In the genomic region with DNA sequence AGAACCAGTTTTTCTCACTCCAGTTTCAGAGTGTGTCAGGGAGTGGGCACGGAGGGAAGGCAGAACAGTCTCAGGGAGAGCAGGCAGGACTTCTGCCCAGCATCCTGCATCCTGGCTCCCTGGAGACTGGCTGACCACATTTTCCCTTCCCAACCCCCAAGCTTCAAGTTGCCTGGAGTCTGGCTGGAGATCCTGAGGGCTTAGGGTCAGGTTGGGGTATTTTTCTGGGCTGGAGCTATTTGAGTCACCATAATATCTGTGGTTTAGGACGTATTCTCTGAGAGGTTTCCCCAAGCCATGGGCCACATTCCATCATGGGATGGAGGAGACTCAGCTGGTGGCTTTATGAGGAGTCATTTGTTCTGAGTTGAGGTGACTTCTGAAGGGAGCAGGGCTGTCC, we compare ENCODE assay signal across 37 mouse cellular contexts. TPM values are rescaled to one million over a fixed set of nuclear protein-coding genes. Genes with fewer than 3 reads are reported as not detected.
DNase-seq lines count a peak whose midpoint lies in the region; ATAC-seq and TF ChIP-seq lines count a peak whose summit lies in the region.
"Had no signal": no experiment of that assay in that cellular context is flagged by ENCODE, and none has a peak within 500 bp of the region (broad histone marks: within the 10 kb centered on the region; RNA-seq: fewer than 3 reads in every experiment).

No protein-coding gene starts in this region.

- 58% methylated on average over 2 of the region's 2 CpGs for WGBS in kidney, adult 2 months
- 62% methylated on average over 2 of the region's 2 CpGs for WGBS in kidney, embryonic 16.5 days

- no peak overlapping the region for H3K4me2 ChIP-seq in kidney, embryonic 16.5 days (replicated peaks; ENCODE audit: low read depth, low read length)
- H3K4me2 ChIP-seq: forebrain, embryonic 15.5 days; heart, embryonic 11.5 days; hindbrain, embryonic 13.5 days; limb, embryonic 12.5 days; liver, embryonic 15.5 days; lung, embryonic 14.5 days; neural tube, embryonic 12.5 days had no signal

- no peak for TF ChIP-seq CTCF in kidney, adult 2 months (conservative IDR thresholded peaks at IDR 0.05; ENCODE audit: insufficient read depth, insufficient read length, low read depth, low read length)
- no peak for TF ChIP-seq CTCF in embryonic fibroblast, embryonic 13.5 days (IDR thresholded peaks at IDR 0.05; ENCODE audit: borderline replicate concordance, insufficient read depth, low read length)

- no peak overlapping the region for H3K27ac ChIP-seq in kidney, adult 2 months (ENCODE audit: insufficient read depth, low read depth, low read length)
- no peak overlapping the region for H3K27ac ChIP-seq in kidney, embryonic 16.5 days (ENCODE audit: low read length)
- H3K27ac ChIP-seq in embryonic fibroblast, embryonic 13.5 days (ENCODE audit: insufficient read depth, low read length) = peak overlapping the region; percentile 16; the same call in 1 of the 2 replicates
- H3K27ac ChIP-seq: forebrain, embryonic 10.5 days; forebrain, embryonic 15.5 days; gastrocnemius, adult 2 months; hindbrain, embryonic 13.5 days; left cerebral cortex, adult 2 months; limb, embryonic 12.5 days; liver, embryonic 15.5 days; neural tube, embryonic 12.5 days; stomach, postnatal 0 days had no signal

- no peak for TF ChIP-seq POLR2A in kidney, adult 2 months (IDR thresholded peaks at IDR 0.05; ENCODE audit: low read depth, low read length)
- no peak for TF ChIP-seq POLR2A in embryonic fibroblast, embryonic 13.5 days (IDR thresholded peaks at IDR 0.05; ENCODE audit: low read depth, low read length)

- DNase-seq in kidney, adult 2 months = peak; percentile 42
- DNase-seq in 3T3-L1 (ENCODE audit: low read depth, low spot score) = peak; percentile 98
- peak; percentile 31 to 53 for DNase-seq in kidney, postnatal 4 days
- no peak for DNase-seq in adrenal gland, postnatal 36 days
- no peak for DNase-seq in adrenal gland, postnatal 14 days
- DNase-seq: cerebellum, adult 11 months; cerebellum, adult 9-10 months; cerebellum, postnatal 36 days; gastrocnemius, adult 2 months; gastrocnemius, postnatal 36 days; heart, adult 18-20 months; heart, postnatal 36 days; lung, embryonic 14.5 days; lung, postnatal 14 days; right cerebral cortex, postnatal 4 days; thymus, adult 18-20 months; thymus, postnatal 25 days had no signal

- H3K36me3 ChIP-seq in kidney, adult 2 months (ENCODE audit: control insufficient read depth, insufficient read depth, low read length) = no peaks in the 10 kb centered on the region
- H3K36me3 ChIP-seq in kidney, embryonic 16.5 days (ENCODE audit: insufficient read depth, low read length) = no peaks in the 10 kb centered on the region
- H3K36me3 ChIP-seq: forebrain, embryonic 10.5 days; forebrain, embryonic 15.5 days; hindbrain, embryonic 13.5 days; limb, embryonic 12.5 days; liver, embryonic 15.5 days; neural tube, embryonic 12.5 days had no signal

- no peak for ATAC-seq in kidney, embryonic 16.5 days (ENCODE audit: low FRiP score, low TSS enrichment)
- ATAC-seq: forebrain, embryonic 15.5 days; intestine, embryonic 16.5 days; midbrain, embryonic 16.5 days had no signal

- H3K27me3 ChIP-seq in kidney, adult 2 months (replicated peaks; ENCODE audit: control insufficient read depth, insufficient read depth, low read length) = no peaks in the 10 kb centered on the region
- H3K27me3 ChIP-seq in kidney, embryonic 16.5 days (ENCODE audit: insufficient read depth, low read length) = no peaks in the 10 kb centered on the region
- H3K27me3 ChIP-seq: forebrain, embryonic 15.5 days; neural tube, embryonic 12.5 days had no signal

- H3K9ac ChIP-seq in kidney, embryonic 16.5 days (replicated peaks; ENCODE audit: low read length) = no peak overlapping the region
- H3K9ac ChIP-seq: forebrain, embryonic 15.5 days; hindbrain, embryonic 13.5 days; limb, embryonic 12.5 days; liver, embryonic 15.5 days; lung, embryonic 14.5 days; neural tube, embryonic 12.5 days had no signal

- no peak overlapping the region for H3K4me3 ChIP-seq in kidney, adult 2 months (ENCODE audit: insufficient read depth, low read depth, low read length)
- no peak overlapping the region for H3K4me3 ChIP-seq in kidney, embryonic 16.5 days (ENCODE audit: low read length)
- H3K4me3 ChIP-seq in embryonic fibroblast, embryonic 13.5 days (ENCODE audit: insufficient read depth, low read length) = no peak overlapping the region
- H3K4me3 ChIP-seq: forebrain, embryonic 10.5 days; forebrain, embryonic 15.5 days; gastrocnemius, adult 2 months; hindbrain, embryonic 13.5 days; left cerebral cortex, adult 2 months; limb, embryonic 12.5 days; liver, embryonic 15.5 days; neural tube, embryonic 12.5 days had no signal

- no peaks in the 10 kb centered on the region for H3K4me1 ChIP-seq in kidney, adult 2 months (ENCODE audit: control insufficient read depth, insufficient read depth, low read length)
- H3K4me1 ChIP-seq in kidney, embryonic 16.5 days (ENCODE audit: insufficient read depth, low read length) = no peaks in the 10 kb centered on the region
- peaks cover 3% of the 10 kb centered on the region; the same call in 1 of the 2 replicates for H3K4me1 ChIP-seq in embryonic fibroblast, embryonic 13.5 days (ENCODE audit: control insufficient read depth, insufficient read depth, low read length)
- H3K4me1 ChIP-seq: limb, embryonic 12.5 days; liver, embryonic 15.5 days; neural tube, embryonic 12.5 days had no signal

- peaks cover 3% of the 10 kb centered on the region; the same call in 1 of the 2 replicates for H3K9me3 ChIP-seq in kidney, embryonic 16.5 days (ENCODE audit: low read length)
- H3K9me3 ChIP-seq: forebrain, embryonic 15.5 days; hindbrain, embryonic 13.5 days; liver, embryonic 15.5 days; neural tube, embryonic 12.5 days had no signal

RNA-seq across cellular contexts. Expression of gene Krt88, which starts 7.7 kb away (rescaled TPM):
- 0.18 TPM in 1 of 2 replicates, not detected in the other for polyA plus RNA-seq in kidney, adult 2 months (2012; rRNA removed)
- not detected in 2 replicates for polyA plus RNA-seq in kidney, embryonic 16.5 days (2015; fragmentation: Nextera tagmentation; extraction: Ambion mirVana)
- not detected in 2 replicates for polyA plus RNA-seq in embryonic fibroblast, embryonic 13.5 days (2011; ENCODE audit: insufficient read length, low read depth, missing spikeins)
- not detected for total RNA-seq in adrenal gland, postnatal 36 days (2021)
- not detected in 2 replicates for total RNA-seq in adrenal gland, postnatal 14 days (2021)
- total RNA-seq: adrenal gland, postnatal 4 days; gastrocnemius, adult 2 months; gastrocnemius, postnatal 36 days; heart, adult 18-20 months; heart, postnatal 36 days; layer of hippocampus, postnatal 10 days; left cerebral cortex, adult 2 months; left cerebral cortex, postnatal 25 days; liver, adult 2 months had no signal
- polyA plus RNA-seq: embryonic facial prominence, embryonic 11.5 days; forebrain, embryonic 10.5 days; forebrain, embryonic 15.5 days; heart, embryonic 11.5 days; heart, embryonic 16.5 days; hindbrain, embryonic 13.5 days; limb, embryonic 12.5 days; liver, adult 2 months; liver, embryonic 15.5 days; lung, embryonic 14.5 days; midbrain, embryonic 16.5 days; neural tube, embryonic 12.5 days; spleen, adult 2 months; stomach, postnatal 0 days had no signal

RNA-seq across cellular contexts. Expression of gene Krt81, which starts 8.3 kb away (rescaled TPM):
- not detected in 2 replicates for polyA plus RNA-seq in kidney, adult 2 months (2012; rRNA removed)
- not detected in 2 replicates for polyA plus RNA-seq in kidney, embryonic 16.5 days (2015; fragmentation: Nextera tagmentation; extraction: Ambion mirVana)
- not detected in 2 replicates for polyA plus RNA-seq in embryonic fibroblast, embryonic 13.5 days (2011; ENCODE audit: insufficient read length, low read depth, missing spikeins)
- not detected for total RNA-seq in adrenal gland, postnatal 36 days (2021)
- not detected in 2 replicates for total RNA-seq in adrenal gland, postnatal 14 days (2021)
- total RNA-seq: adrenal gland, postnatal 4 days; gastrocnemius, adult 2 months; gastrocnemius, postnatal 36 days; heart, adult 18-20 months; heart, postnatal 36 days; layer of hippocampus, postnatal 10 days; left cerebral cortex, adult 2 months; left cerebral cortex, postnatal 25 days; liver, adult 2 months had no signal
- polyA plus RNA-seq: embryonic facial prominence, embryonic 11.5 days; forebrain, embryonic 10.5 days; forebrain, embryonic 15.5 days; heart, embryonic 11.5 days; heart, embryonic 16.5 days; hindbrain, embryonic 13.5 days; intestine, embryonic 16.5 days; limb, embryonic 12.5 days; liver, adult 2 months; liver, embryonic 15.5 days; lung, embryonic 14.5 days; neural tube, embryonic 12.5 days; spleen, adult 2 months; stomach, postnatal 0 days had no signal

RNA-seq across cellular contexts. Expression of gene Krt87, which starts 16.7 kb away (rescaled TPM):
- polyA plus RNA-seq in kidney, adult 2 months (2012; rRNA removed) = not detected in 2 replicates
- 0.06 TPM in 1 of 2 replicates, not detected in the other for polyA plus RNA-seq in kidney, embryonic 16.5 days (2015; fragmentation: Nextera tagmentation; extraction: Ambion mirVana)
- polyA plus RNA-seq in embryonic fibroblast, embryonic 13.5 days (2011; ENCODE audit: insufficient read length, low read depth, missing spikeins) = not detected in 2 replicates
- not detected for total RNA-seq in adrenal gland, postnatal 36 days (2021)
- not detected in 2 replicates for total RNA-seq in adrenal gland, postnatal 14 days (2021)
- total RNA-seq: adrenal gland, postnatal 4 days; gastrocnemius, adult 2 months; gastrocnemius, postnatal 36 days; heart, adult 18-20 months; heart, postnatal 36 days; left cerebral cortex, postnatal 25 days; liver, adult 2 months had no signal
- polyA plus RNA-seq: heart, embryonic 11.5 days; liver, adult 2 months; liver, embryonic 15.5 days; spleen, adult 2 months had no signal

RNA-seq across cellular contexts. Expression of gene Krt86, which starts 18.0 kb away (rescaled TPM):
- polyA plus RNA-seq in kidney, adult 2 months (2012; rRNA removed) = not detected in 2 replicates
- not detected in 2 replicates for polyA plus RNA-seq in kidney, embryonic 16.5 days (2015; fragmentation: Nextera tagmentation; extraction: Ambion mirVana)
- not detected in 2 replicates for polyA plus RNA-seq in embryonic fibroblast, embryonic 13.5 days (2011; ENCODE audit: insufficient read length, low read depth, missing spikeins)
- not detected for total RNA-seq in adrenal gland, postnatal 36 days (2021)
- not detected in 2 replicates for total RNA-seq in adrenal gland, postnatal 14 days (2021)
- total RNA-seq: adrenal gland, postnatal 4 days; gastrocnemius, adult 2 months; gastrocnemius, postnatal 36 days; heart, adult 18-20 months; heart, postnatal 36 days; left cerebral cortex, adult 2 months; left cerebral cortex, postnatal 25 days; liver, adult 2 months had no signal
- polyA plus RNA-seq: embryonic facial prominence, embryonic 11.5 days; forebrain, embryonic 15.5 days; heart, embryonic 11.5 days; heart, embryonic 16.5 days; hindbrain, embryonic 13.5 days; intestine, embryonic 16.5 days; limb, embryonic 12.5 days; liver, adult 2 months; liver, embryonic 15.5 days; lung, embryonic 14.5 days; neural tube, embryonic 12.5 days; stomach, postnatal 0 days had no signal

RNA-seq across cellular contexts. Expression of gene Krt83, which starts 36.0 kb away (rescaled TPM):
- polyA plus RNA-seq in kidney, adult 2 months (2012; rRNA removed) = 0.08 TPM in 1 of 2 replicates, not detected in the other
- polyA plus RNA-seq in kidney, embryonic 16.5 days (2015; fragmentation: Nextera tagmentation; extraction: Ambion mirVana) = not detected in 2 replicates
- polyA plus RNA-seq in embryonic fibroblast, embryonic 13.5 days (2011; ENCODE audit: insufficient read length, low read depth, missing spikeins) = not detected in 2 replicates
- total RNA-seq in adrenal gland, postnatal 36 days (2021) = not detected
- total RNA-seq in adrenal gland, postnatal 14 days (2021) = not detected in 2 replicates
- total RNA-seq: adrenal gland, postnatal 4 days; gastrocnemius, adult 2 months; gastrocnemius, postnatal 36 days; heart, adult 18-20 months; heart, postnatal 36 days; layer of hippocampus, postnatal 10 days; left cerebral cortex, adult 2 months; left cerebral cortex, postnatal 25 days; liver, adult 2 months had no signal
- polyA plus RNA-seq: embryonic facial prominence, embryonic 11.5 days; forebrain, embryonic 10.5 days; forebrain, embryonic 15.5 days; heart, embryonic 11.5 days; hindbrain, embryonic 13.5 days; limb, embryonic 12.5 days; liver, adult 2 months; midbrain, embryonic 16.5 days; neural tube, embryonic 12.5 days had no signal

Comparison
In these comparisons a context has a peak if more than half of its experiments do, and no peak if none do; other contexts are left out.
1. DNase-seq: peak in kidney, adult 2 months (single experiment), 3T3-L1 (single experiment) and kidney, postnatal 4 days (2 of 2); none in adrenal gland, postnatal 36 days (0 of 2) and adrenal gland, postnatal 14 days (single experiment).